Mouse (Mus musculus): ENCODE data around the gene Ung.

DNA sequence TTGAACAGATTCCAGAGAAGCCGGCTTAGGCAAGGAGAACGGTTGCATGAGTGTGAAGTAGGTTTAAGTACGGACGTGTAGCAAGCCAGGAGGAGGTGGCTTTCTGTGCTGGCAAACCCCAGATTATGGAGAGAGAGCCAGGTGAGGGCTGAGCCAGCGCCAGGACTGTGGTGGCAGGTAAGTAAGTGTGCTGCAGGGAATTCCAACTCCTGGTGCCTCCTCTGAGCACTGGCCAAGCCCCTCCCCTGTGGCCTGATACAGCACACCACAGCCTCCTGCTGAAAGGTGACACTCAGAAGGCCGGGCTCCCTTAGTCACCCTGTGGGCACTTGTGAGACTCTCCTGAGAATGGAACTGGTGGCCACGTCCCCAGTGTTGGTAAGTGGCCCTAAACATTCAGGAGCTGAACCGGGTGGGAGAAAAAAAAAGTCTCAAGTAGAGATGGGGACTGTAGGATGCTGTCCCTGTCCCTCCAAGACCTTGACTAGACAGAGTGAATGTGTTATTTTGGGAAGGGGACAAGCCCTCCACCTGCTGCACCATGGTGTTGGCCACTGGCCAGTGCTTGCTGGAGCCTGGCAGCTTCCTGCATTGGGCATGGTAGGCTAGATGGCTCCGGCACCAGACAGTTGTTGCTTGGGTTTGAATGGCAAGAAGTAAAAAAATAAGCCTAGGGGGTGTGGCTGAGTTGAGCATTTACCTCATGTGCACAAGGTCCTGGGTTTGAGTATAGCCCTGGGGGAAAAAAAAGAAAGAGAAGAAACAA is 25.2 kb downstream of the Ung start:
- TF ChIP-seq CTCF (IDR thresholded peaks at IDR 0.05; ENCODE audit: low read depth) = no peak
- no peak for TF ChIP-seq EP300 (IDR thresholded peaks at IDR 0.05; ENCODE audit: low read depth)

Data from liver, postnatal 0 days (tissue).